ENCODE assay signal across 27 mouse cellular contexts in genomic region chr1:86343087-86343645, GRCm38 (mm10). TPM values are rescaled to one million over a fixed set of nuclear protein-coding genes. Genes with fewer than 3 reads are reported as not detected.
DNase-seq lines count a peak whose midpoint lies in the region; ATAC-seq and TF ChIP-seq lines count a peak whose summit lies in the region.
"Had no signal": no experiment of that assay in that cellular context is flagged by ENCODE, and none has a peak within 500 bp of the region (broad histone marks: within the 10 kb centered on the region; RNA-seq: fewer than 3 reads in every experiment).

No protein-coding gene starts in this region.

- TF ChIP-seq POLR2A in CH12.LX (IDR thresholded peaks at IDR 0.05; ENCODE audit: low read depth, low read length), result no peak

- no peak overlapping the region for H3K9ac ChIP-seq in midbrain, embryonic 11.5 days (ENCODE audit: low read length)
- no peak overlapping the region for H3K9ac ChIP-seq in midbrain, embryonic 15.5 days
- H3K9ac ChIP-seq in CH12.LX (ENCODE audit: insufficient read depth, low read depth), result no peak overlapping the region
- H3K9ac ChIP-seq: embryonic facial prominence, embryonic 12.5 days; embryonic facial prominence, embryonic 15.5 days; forebrain, embryonic 12.5 days; forebrain, embryonic 15.5 days; heart, embryonic 15.5 days; hindbrain, embryonic 13.5 days; intestine, embryonic 15.5 days had no signal

- no peak for TF ChIP-seq EP300 in CH12.LX (IDR thresholded peaks at IDR 0.05; ENCODE audit: low read length)

- no peak for TF ChIP-seq RAD21 in CH12.LX (IDR thresholded peaks at IDR 0.05; ENCODE audit: low read depth, low read length)

- H3K36me3 ChIP-seq in midbrain, embryonic 11.5 days (ENCODE audit: control insufficient read depth, insufficient read depth, low read length), result no peaks in the 10 kb centered on the region
- peaks cover 8% of the 10 kb centered on the region; the same call in 1 of the 2 replicates for H3K36me3 ChIP-seq in midbrain, embryonic 15.5 days (replicated peaks)
- peaks cover 12 to 28% of the 10 kb centered on the region in 2 experiments for H3K36me3 ChIP-seq in CH12.LX (replicated peaks in 1 of 2; ENCODE audit: control insufficient read depth in 1 of 2, insufficient read depth in 1 of 2, low read length in 1 of 2)

- TF ChIP-seq CTCF in CH12.LX (conservative IDR thresholded peaks at IDR 0.05 in 1 of 2, IDR thresholded peaks at IDR 0.05 in 1 of 2; ENCODE audit: low read depth in 2 of 2, low read length in 2 of 2), result no peak

- no peaks in the 10 kb centered on the region for H3K79me2 ChIP-seq in CH12.LX (replicated peaks; ENCODE audit: control insufficient read depth, extremely low read depth, insufficient read depth, poor library complexity, severe bottlenecking)

- no peaks in the 10 kb centered on the region for H3K27me3 ChIP-seq in midbrain, embryonic 11.5 days (ENCODE audit: control insufficient read depth, insufficient read depth, low read length)
- no peaks in the 10 kb centered on the region for H3K27me3 ChIP-seq in midbrain, embryonic 15.5 days (replicated peaks)
- H3K27me3 ChIP-seq in CH12.LX (replicated peaks), result no peaks in the 10 kb centered on the region
- H3K27me3 ChIP-seq: embryonic facial prominence, embryonic 12.5 days; embryonic facial prominence, embryonic 15.5 days; forebrain, embryonic 12.5 days; forebrain, embryonic 15.5 days; heart, embryonic 15.5 days; hindbrain, embryonic 13.5 days; intestine, embryonic 15.5 days had no signal

- no peak for ATAC-seq in midbrain, embryonic 11.5 days (ENCODE audit: low FRiP score)
- no peak for ATAC-seq in midbrain, embryonic 15.5 days (replicated peaks)
- peak; percentile 29 for ATAC-seq in megakaryocyte-erythroid progenitor cell, adult 5-6 weeks (replicated peaks; ENCODE audit: low FRiP score, low TSS enrichment, poor library complexity, severe bottlenecking)
- ATAC-seq: forebrain, embryonic 15.5 days; hindbrain, embryonic 16.5 days; intestine, embryonic 15.5 days had no signal

- 94% methylated on average over 1 of the region's 1 CpGs for WGBS in midbrain, embryonic 11.5 days
- 94% methylated on average over 1 of the region's 1 CpGs for WGBS in midbrain, embryonic 15.5 days

- no peaks in the 10 kb centered on the region for H3K9me3 ChIP-seq in midbrain, embryonic 11.5 days (ENCODE audit: control insufficient read depth, low read length)
- no peaks in the 10 kb centered on the region for H3K9me3 ChIP-seq in midbrain, embryonic 15.5 days
- no peaks in the 10 kb centered on the region for H3K9me3 ChIP-seq in CH12.LX (replicated peaks; ENCODE audit: low read length)
- H3K9me3 ChIP-seq: embryonic facial prominence, embryonic 12.5 days; embryonic facial prominence, embryonic 15.5 days; forebrain, embryonic 12.5 days; forebrain, embryonic 15.5 days; heart, embryonic 15.5 days; hindbrain, embryonic 10.5 days; hindbrain, embryonic 13.5 days; intestine, embryonic 15.5 days had no signal

- no peak overlapping the region for H3K4me3 ChIP-seq in midbrain, embryonic 11.5 days (ENCODE audit: low read depth, low read length)
- no peak overlapping the region for H3K4me3 ChIP-seq in midbrain, embryonic 15.5 days
- H3K4me3 ChIP-seq in CH12.LX (replicated peaks in 1 of 3; ENCODE audit: low read depth in 2 of 3, low read length in 2 of 3, poor library complexity in 1 of 3), result no peak overlapping the region
- H3K4me3 ChIP-seq: embryonic facial prominence, embryonic 12.5 days; embryonic facial prominence, embryonic 15.5 days; forebrain, embryonic 12.5 days; forebrain, embryonic 15.5 days; heart, embryonic 15.5 days; hindbrain, embryonic 10.5 days; hindbrain, embryonic 13.5 days; intestine, embryonic 15.5 days had no signal

- peak; percentile 77 for DNase-seq in midbrain, embryonic 11.5 days (ENCODE audit: low spot score, missing footprints)
- DNase-seq in CH12.LX (ENCODE audit: extremely low read depth), result no peak
- no peak for DNase-seq in adrenal gland, postnatal 36 days
- no peak for DNase-seq in kidney, postnatal 14 days
- DNase-seq: adrenal gland, postnatal 10 days; B cell, adult 2 months; cerebellum, adult 11-12 months; cerebellum, adult 8-10 months; cerebellum, postnatal 14 days; gastrocnemius, postnatal 10 days; gastrocnemius, postnatal 36 days; heart, postnatal 10 days; heart, postnatal 36 days; kidney, adult 11 months had no signal

- H3K4me1 ChIP-seq in midbrain, embryonic 11.5 days (ENCODE audit: control insufficient read depth, insufficient read depth, low read length), result no peaks in the 10 kb centered on the region
- no peaks in the 10 kb centered on the region for H3K4me1 ChIP-seq in midbrain, embryonic 15.5 days
- H3K4me1 ChIP-seq in CH12.LX (ENCODE audit: control insufficient read depth in 1 of 2, insufficient read depth in 2 of 2), result no peaks in the 10 kb centered on the region
- H3K4me1 ChIP-seq: embryonic facial prominence, embryonic 12.5 days; embryonic facial prominence, embryonic 15.5 days; forebrain, embryonic 12.5 days; forebrain, embryonic 15.5 days; heart, embryonic 15.5 days; hindbrain, embryonic 10.5 days; hindbrain, embryonic 13.5 days; intestine, embryonic 15.5 days had no signal

- H3K4me2 ChIP-seq in midbrain, embryonic 11.5 days, result no peak overlapping the region
- H3K4me2 ChIP-seq in midbrain, embryonic 15.5 days, result no peak overlapping the region
- H3K4me2 ChIP-seq in CH12.LX (ENCODE audit: insufficient read depth, low read depth, poor library complexity, severe bottlenecking), result no peak overlapping the region
- H3K4me2 ChIP-seq: embryonic facial prominence, embryonic 12.5 days; embryonic facial prominence, embryonic 15.5 days; forebrain, embryonic 12.5 days; forebrain, embryonic 15.5 days; heart, embryonic 11.5 days; heart, embryonic 15.5 days; hindbrain, embryonic 13.5 days; intestine, embryonic 15.5 days had no signal

- in situ Hi-C loops in CH12.LX (cut with MboI; ENCODE audit: low pct_ligation_motif_present, low pct_unique_long_range_greater_than_20kb, low sequenced_read_pairs), result no loop called here

- dilution Hi-C loops in CH12.LX (cut with MboI; ENCODE audit: extremely low pct_ligation_motif_present, extremely low pct_unique_long_range_greater_than_20kb, low sequenced_read_pairs), result loop anchor here (25.0 kb wide), 1 partner anchor 156 kb away; no protein-coding TSS in a partner anchor

- no peak overlapping the region for H3K27ac ChIP-seq in midbrain, embryonic 11.5 days (ENCODE audit: low read depth, low read length)
- H3K27ac ChIP-seq in midbrain, embryonic 15.5 days, result no peak overlapping the region
- no peak overlapping the region for H3K27ac ChIP-seq in CH12.LX (ENCODE audit: insufficient read depth, low read depth)
- H3K27ac ChIP-seq: embryonic facial prominence, embryonic 12.5 days; embryonic facial prominence, embryonic 15.5 days; forebrain, embryonic 12.5 days; forebrain, embryonic 15.5 days; heart, embryonic 15.5 days; hindbrain, embryonic 10.5 days; hindbrain, embryonic 13.5 days; intestine, embryonic 15.5 days had no signal

TF ChIP-seq in CH12.LX, 34 proteins besides CTCF, POLR2A, EP300 and RAD21:
- TF ChIP-seq SMC3 (IDR thresholded peaks at IDR 0.05; ENCODE audit: low read depth, low read length) (no peak; the same call in 1 of the 2 replicates), MAFK (IDR thresholded peaks at IDR 0.05; ENCODE audit: insufficient replicate concordance, low read length) (0 out of 2 replicates have a peak, but pooled peaks have one; percentile 16), MAX (IDR thresholded peaks at IDR 0.05; ENCODE audit: low read length) (peak; percentile 64), RCOR1 (conservative IDR thresholded peaks at IDR 0.05; ENCODE audit: low read depth, low read length) (no peak), JUND (conservative IDR thresholded peaks at IDR 0.05; ENCODE audit: low read depth, low read length) (no peak), CHD2 (IDR thresholded peaks at IDR 0.05; ENCODE audit: low read length) (peak; percentile 61; the same call in 1 of the 2 replicates), ZMIZ1 (IDR thresholded peaks at IDR 0.05; ENCODE audit: low read depth, low read length) (peak; percentile 77), NELFE (IDR thresholded peaks at IDR 0.05; ENCODE audit: low read depth, low read length) (0 out of 2 replicates have a peak, but pooled peaks have one; percentile 18), E2F4 (IDR thresholded peaks at IDR 0.05; ENCODE audit: insufficient replicate concordance, low read depth, low read length) (no peak)

RNA-seq across cellular contexts. Expression of gene Ncl, which starts 16.0 kb away (rescaled TPM):
- 339 and 375 TPM in 2 replicates for polyA plus RNA-seq in midbrain, embryonic 11.5 days (2014; fragmentation: Nextera tagmentation; extraction: Ambion mirVana)
- polyA plus RNA-seq in midbrain, embryonic 15.5 days (2015; fragmentation: Nextera tagmentation; extraction: Ambion mirVana), result 184 and 193 TPM in 2 replicates
- total RNA-seq in CH12.LX (2012; rRNA removed) (359 and 490 TPM in 2 replicates), CH12.LX (2014; rRNA removed) (176 and 184 TPM in 2 replicates)
- polyA plus RNA-seq in CH12.LX (2012; ENCODE audit: insufficient read length, low read depth), result 2,617 and 2,771 TPM in 2 replicates
- 973 and 1,006 TPM in 2 replicates for total RNA-seq in megakaryocyte-erythroid progenitor cell, adult 5-6 weeks (2014; fragmentation: Nextera tagmentation)
- total RNA-seq in megakaryocyte-erythroid progenitor cell, adult 5-6 weeks (2017), result 1,472 and 1,577 TPM in 2 replicates
- total RNA-seq in adrenal gland, postnatal 36 days (2021), result 100 to 1,000 TPM; 222 to 234 TPM

RNA-seq across cellular contexts. Expression of gene B3gnt7, which starts 40.5 kb away (rescaled TPM):
- 2.0 and 2.5 TPM in 2 replicates for polyA plus RNA-seq in midbrain, embryonic 11.5 days (2014; fragmentation: Nextera tagmentation; extraction: Ambion mirVana)
- polyA plus RNA-seq in midbrain, embryonic 15.5 days (2015; fragmentation: Nextera tagmentation; extraction: Ambion mirVana), result 7.0 and 8.3 TPM in 2 replicates
- total RNA-seq in CH12.LX (2012; rRNA removed) (0.08 and 0.17 TPM in 2 replicates), CH12.LX (2014; rRNA removed) (not detected in 2 replicates)
- not detected in 2 replicates for polyA plus RNA-seq in CH12.LX (2012; ENCODE audit: insufficient read length, low read depth)
- 1.4 and 2.4 TPM in 2 replicates for total RNA-seq in megakaryocyte-erythroid progenitor cell, adult 5-6 weeks (2014; fragmentation: Nextera tagmentation)
- 4.0 TPM in 1 of 2 replicates, not detected in the other for total RNA-seq in megakaryocyte-erythroid progenitor cell, adult 5-6 weeks (2017)
- total RNA-seq in adrenal gland, postnatal 36 days (2021), result under 1 TPM; 0.13 to 0.17 TPM
- total RNA-seq: gastrocnemius, adult 18-20 months; gastrocnemius, postnatal 36 days had no signal
